Mouse (Mus musculus): ENCODE measurements around the gene Ciz1. TPM values are rescaled to one million over a fixed set of nuclear protein-coding genes. Genes with fewer than 3 reads are reported as not detected.

The Ciz1 gene
- polyA plus RNA-seq, 1 experiment from 2014 or later = 14.8 TPM

- Histone ChIP-seq H3K9ac (peak overlapping the region; percentile 89), H3K36me3 (peaks cover 31% of the 10 kb centered on the region), H3K4me3 (replicated peaks) (peak overlapping the region; percentile 84), H3K9me3 (replicated peaks) (no peaks in the 10 kb centered on the region), H3K27me3 (0 out of 2 replicates have a peak, but pooled peaks cover 2% of the 10 kb centered on the region), H3K4me1 (replicated peaks) (peaks cover 38% of the 10 kb centered on the region), H3K27ac (peak overlapping the region; percentile 94), H3K4me2 (peak overlapping the region; percentile 93)
- peak; percentile 55 for DNase-seq
- WGBS (ENCODE audit: insufficient replicate concordance) = 7% methylated on average over 19 of the region's 19 CpGs
- peak; percentile 52 for ATAC-seq (ENCODE audit: low read depth)
Observed at GRCm38 (mm10) chr2:32363376-32364106, 11.4 kb downstream of the Ciz1 start.

- H3K36me3 ChIP-seq = peaks cover 33% of the 10 kb centered on the region
- ATAC-seq (ENCODE audit: low read depth) (no peak), DNase-seq (no peak)
- H3K4me3 ChIP-seq (replicated peaks) = peak overlapping the region; percentile 84
- no peaks in the 10 kb centered on the region for H3K9me3 ChIP-seq (replicated peaks)
- 51% methylated on average over 8 of the region's 8 CpGs for WGBS (ENCODE audit: insufficient replicate concordance)
- peak overlapping the region; percentile 89 for H3K9ac ChIP-seq
- peaks cover 38% of the 10 kb centered on the region for H3K4me1 ChIP-seq (replicated peaks)
- H3K27ac ChIP-seq = peak overlapping the region; percentile 94
- peak overlapping the region; percentile 93 for H3K4me2 ChIP-seq
- no peaks in the 10 kb centered on the region for H3K27me3 ChIP-seq
Observed at GRCm38 (mm10) chr2:32364121-32364520, 12.0 kb downstream of the Ciz1 start.

GRCm38 (mm10) chr2:32367315-32367714 is 15.2 kb downstream of the Ciz1 start:
- Histone ChIP-seq H3K9me3 (replicated peaks) (no peaks in the 10 kb centered on the region), H3K4me1 (replicated peaks) (peaks cover 21% of the 10 kb centered on the region), H3K4me3 (replicated peaks) (no peak overlapping the region), H3K27ac (no peak overlapping the region), H3K36me3 (peaks cover 65% of the 10 kb centered on the region), H3K9ac (no peak overlapping the region), H3K27me3 (no peaks in the 10 kb centered on the region), H3K4me2 (no peak overlapping the region)
- ATAC-seq (ENCODE audit: low read depth) = no peak
- 89% methylated on average over 5 of the region's 5 CpGs for WGBS (ENCODE audit: insufficient replicate concordance)
- no peak for DNase-seq

DNA sequence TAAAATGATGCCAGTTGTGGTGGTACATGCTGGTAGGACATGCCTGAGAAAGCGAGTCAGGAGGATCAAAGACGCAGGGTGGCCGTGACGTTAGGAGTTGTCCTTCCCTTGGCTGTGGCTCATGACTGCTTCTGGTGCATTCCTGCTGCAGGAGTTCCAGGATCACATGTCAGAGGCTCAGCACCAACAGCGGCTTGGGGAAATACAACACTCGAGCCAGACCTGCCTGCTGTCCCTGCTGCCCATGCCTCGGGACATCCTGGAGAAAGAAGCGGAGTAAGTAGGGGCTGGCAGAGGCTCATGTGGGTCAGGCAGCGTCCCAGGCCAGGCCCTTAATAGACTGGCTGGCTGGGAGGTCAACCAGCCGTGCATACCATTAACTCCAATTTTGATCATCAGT is 22.1 kb downstream of the Ciz1 start:
- H3K9ac ChIP-seq = no peak overlapping the region
- no peaks in the 10 kb centered on the region for H3K9me3 ChIP-seq (replicated peaks)
- H3K27ac ChIP-seq = no peak overlapping the region
- H3K4me3 ChIP-seq (replicated peaks) = no peak overlapping the region
- DNase-seq (no peak), ATAC-seq (ENCODE audit: low read depth) (no peak)
- H3K36me3 ChIP-seq = peaks cover 93% of the 10 kb centered on the region
- H3K4me1 ChIP-seq (replicated peaks) = no peaks in the 10 kb centered on the region
- WGBS (ENCODE audit: insufficient replicate concordance) = 92% methylated on average over 10 of the region's 10 CpGs
- no peaks in the 10 kb centered on the region for H3K27me3 ChIP-seq
- no peak overlapping the region for H3K4me2 ChIP-seq

GRCm38 (mm10) chr2:32375317-32375940 is 23.3 kb downstream of the Ciz1 start:
- Histone ChIP-seq H3K4me2 (no peak overlapping the region), H3K9ac (no peak overlapping the region), H3K4me3 (replicated peaks) (no peak overlapping the region), H3K27me3 (no peaks in the 10 kb centered on the region), H3K9me3 (replicated peaks) (no peaks in the 10 kb centered on the region), H3K27ac (no peak overlapping the region), H3K4me1 (replicated peaks) (peaks cover 4% of the 10 kb centered on the region), H3K36me3 (peaks cover 88% of the 10 kb centered on the region)
- DNase-seq (no peak), ATAC-seq (ENCODE audit: low read depth) (no peak)
- 80% methylated on average over 13 of the region's 13 CpGs for WGBS (ENCODE audit: insufficient replicate concordance)

DNA sequence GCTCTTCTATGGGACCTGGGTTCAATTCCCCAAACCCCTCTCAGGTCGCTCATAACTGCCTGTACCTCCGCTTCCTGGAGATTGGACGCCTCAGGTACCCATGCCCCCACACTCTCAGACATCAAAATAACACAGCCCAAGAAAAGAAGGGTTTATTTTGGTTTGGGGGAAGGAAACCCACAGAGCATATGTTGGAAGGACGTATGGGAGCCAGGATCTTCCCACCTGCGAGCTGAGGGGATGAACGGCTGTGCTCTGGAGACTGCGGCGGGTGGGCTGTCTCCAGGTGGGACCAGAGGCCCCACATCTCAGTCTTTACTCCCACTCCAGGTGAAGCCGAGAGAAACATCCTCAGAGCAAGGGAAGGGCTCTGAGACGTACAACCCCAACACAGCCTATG is 24.8 kb downstream of the Ciz1 start:
- ATAC-seq (ENCODE audit: low read depth) = no peak
- 87% methylated on average over 10 of the region's 10 CpGs for WGBS (ENCODE audit: insufficient replicate concordance)
- H3K36me3 ChIP-seq = peaks cover 73% of the 10 kb centered on the region

GRCm38 (mm10) chr2:32380001-32380500 is 27.9 kb downstream of the Ciz1 start:
- DNase-seq (no peak), ATAC-seq (ENCODE audit: low read depth) (no peak)
- H3K27ac ChIP-seq = no peak overlapping the region
- H3K4me1 ChIP-seq (replicated peaks) = peaks cover 30% of the 10 kb centered on the region
- peaks cover 18% of the 10 kb centered on the region for H3K27me3 ChIP-seq
- WGBS (ENCODE audit: insufficient replicate concordance) = 78% methylated on average over 7 of the region's 7 CpGs
- H3K4me2 ChIP-seq = peak overlapping the region; percentile 99
- no peaks in the 10 kb centered on the region for H3K9me3 ChIP-seq (replicated peaks)
- H3K4me3 ChIP-seq (replicated peaks) = 0 out of 2 replicates have a peak overlapping the region, but pooled peaks have one; percentile 76
- peak overlapping the region; percentile 86 for H3K9ac ChIP-seq
- peaks cover 49% of the 10 kb centered on the region for H3K36me3 ChIP-seq

More for the DNA sequence above, 24.8 kb downstream of the Ciz1 start:
- H3K27ac ChIP-seq = no peak overlapping the region
- DNase-seq = no peak
- no peak overlapping the region for H3K4me3 ChIP-seq (replicated peaks)
- no peak overlapping the region for H3K9ac ChIP-seq
- H3K4me1 ChIP-seq (replicated peaks) = peaks cover 17% of the 10 kb centered on the region
- H3K9me3 ChIP-seq (replicated peaks) = no peaks in the 10 kb centered on the region
- H3K27me3 ChIP-seq = no peaks in the 10 kb centered on the region
- no peak overlapping the region for H3K4me2 ChIP-seq

GRCm38 (mm10) chr2:32381141-32381774 is 29.1 kb downstream of the Ciz1 start:
- peak overlapping the region; percentile 99 for H3K4me2 ChIP-seq
- peaks cover 30% of the 10 kb centered on the region for H3K4me1 ChIP-seq (replicated peaks)
- WGBS (ENCODE audit: insufficient replicate concordance) = under 1% methylated on average over 27 of the region's 27 CpGs
- peaks cover 20% of the 10 kb centered on the region for H3K27me3 ChIP-seq
- peak overlapping the region; percentile 86 for H3K9ac ChIP-seq
- H3K36me3 ChIP-seq = peaks cover 37% of the 10 kb centered on the region
- ATAC-seq (ENCODE audit: low read depth) = peak; percentile 50
- H3K27ac ChIP-seq = peak overlapping the region; percentile 77
- peak overlapping the region; percentile 76 for H3K4me3 ChIP-seq (replicated peaks)
- no peaks in the 10 kb centered on the region for H3K9me3 ChIP-seq (replicated peaks)
- DNase-seq = peak; percentile 35

DNA sequence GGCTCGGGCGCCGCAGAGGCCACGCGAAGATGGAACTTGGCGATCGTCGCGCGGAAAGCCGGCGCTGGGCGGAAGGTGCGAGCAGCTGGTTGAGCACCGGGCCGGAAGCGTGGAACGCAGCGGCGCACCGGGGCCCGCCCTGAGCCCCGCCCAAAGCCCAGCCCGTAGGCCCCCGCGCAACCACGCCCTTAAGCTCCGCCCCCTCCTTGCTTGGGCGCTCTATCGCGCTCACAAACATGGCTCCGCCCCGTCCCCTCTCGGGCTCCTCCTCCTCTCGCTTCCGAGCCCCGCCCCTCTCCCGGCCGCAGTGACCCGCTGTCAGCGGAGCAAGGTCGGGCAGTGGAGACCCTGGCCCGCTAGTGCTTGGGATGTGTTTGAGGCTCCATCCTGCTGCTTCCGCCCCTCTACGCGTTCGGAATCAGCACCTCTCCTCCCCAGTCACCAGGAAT is 29.7 kb downstream of the Ciz1 start, which contains the start of gene 1110008P14Rik:
Gene 1110008P14Rik (minus strand): TSS at position 164 of the 449 bp plus-strand sequence.
- Histone ChIP-seq H3K9ac (peak within 1 kb of the TSS; percentile 86), H3K4me2 (peak within 1 kb of the TSS; percentile 99), H3K27me3 (peaks cover 20% of the 10 kb centered on the region), H3K27ac (peak within 1 kb of the TSS; percentile 77), H3K36me3 (peaks cover 32% of the 10 kb centered on the region), H3K9me3 (replicated peaks) (no peaks in the 10 kb centered on the region), H3K4me1 (replicated peaks) (peaks cover 30% of the 10 kb centered on the region), H3K4me3 (replicated peaks) (peak within 1 kb of the TSS; percentile 76)
- peak; percentile 95 for DNase-seq
- 0% methylated on average over 44 of the region's 47 CpGs for WGBS (ENCODE audit: insufficient replicate concordance)
- peak; percentile 94 for ATAC-seq (ENCODE audit: low read depth)

- no peak for DNase-seq
- no peak for ATAC-seq (ENCODE audit: low read depth)
- peaks cover 30% of the 10 kb centered on the region for H3K4me1 ChIP-seq (replicated peaks)
- H3K9ac ChIP-seq = no peak overlapping the region
- H3K9me3 ChIP-seq (replicated peaks) = no peaks in the 10 kb centered on the region
- H3K4me3 ChIP-seq (replicated peaks) = peak overlapping the region; percentile 76; the same call in 1 of the 2 replicates
- peaks cover 23% of the 10 kb centered on the region for H3K36me3 ChIP-seq
- 71% methylated on average over 2 of the region's 2 CpGs for WGBS (ENCODE audit: insufficient replicate concordance)
- H3K27me3 ChIP-seq = peaks cover 20% of the 10 kb centered on the region
- peak overlapping the region; percentile 99; the same call in 1 of the 2 replicates for H3K4me2 ChIP-seq
- H3K27ac ChIP-seq = no peak overlapping the region
Observed at GRCm38 (mm10) chr2:32382689-32383088, 30.6 kb downstream of the Ciz1 start.

Measured in liver, embryonic 13.5 days (tissue).